Mouse (Mus musculus) ES-E14 (cell line): ENCODE data around the gene Skida1. TPM values are rescaled to one million over a fixed set of nuclear protein-coding genes. Genes with fewer than 3 reads are reported as not detected.

Experiments used
- DNase-seq: peaks from one replicate; pipeline ENCODE4 v3.0.0-alpha.2; 2013; ENCODE audit warnings: low read depth, low spot score
- H3K27ac ChIP-seq: 2 replicates; pipeline ENCODE4 v1.5.1; 2012; ENCODE audit warnings: low read depth, mild to moderate bottlenecking, low read length, moderate library complexity, mixed read lengths; ENCODE audit not compliant: poor library complexity, insufficient read depth, severe bottlenecking
- H3K36me3 ChIP-seq: 2 replicates; pipeline ENCODE4 v1.6.1; 2012; ENCODE audit warnings: mild to moderate bottlenecking, low read length, moderate library complexity, mixed read lengths; ENCODE audit not compliant: control insufficient read depth, poor library complexity, insufficient read depth, severe bottlenecking
- H3K4me1 ChIP-seq, 2 experiments: fragments of 150-350 bp in 1 of 2; sonication (generic) in 1 of 2; 2 replicates each; pipeline ENCODE4 v1.6.1; 2012; ENCODE audit warnings: low read length in 2 of 2, mild to moderate bottlenecking in 1 of 2, mixed read lengths in 1 of 2; ENCODE audit not compliant: control insufficient read depth in 2 of 2, insufficient read depth in 2 of 2, poor library complexity in 1 of 2
- H3K4me3 ChIP-seq, 2 experiments: fragments of 150-350 bp in 1 of 2; sonication (generic) in 1 of 2; 2 replicates each; pipeline ENCODE4 v1.5.1; 2012; ENCODE audit warnings: low read length in 2 of 2, low read depth in 1 of 2, mild to moderate bottlenecking in 1 of 2, mixed read lengths in 1 of 2; ENCODE audit not compliant: insufficient read depth in 1 of 2, poor library complexity in 1 of 2, severe bottlenecking in 1 of 2
- H3K9ac ChIP-seq: 2 replicates; pipeline ENCODE4 v1.6.1; 2012; ENCODE audit warnings: low read depth, mild to moderate bottlenecking, low read length, mixed read lengths; ENCODE audit not compliant: poor library complexity, insufficient read depth, severe bottlenecking
- H3K9me3 ChIP-seq: fragments of 150-350 bp; sonication (generic); 2 replicates; pipeline ENCODE4 v1.6.1; 2012; ENCODE audit warnings: low read depth, mild to moderate bottlenecking, low read length; ENCODE audit not compliant: control insufficient read depth, insufficient read depth
- CHD2 ChIP-seq: IDR thresholded peaks from 2 replicates; pipeline ENCODE4 v1.6.1; 2014; ENCODE audit warnings: mild to moderate bottlenecking, low read depth, low read length, inconsistent platforms
- HCFC1 ChIP-seq: IDR thresholded peaks from 2 replicates; pipeline ENCODE4 v1.6.1; 2012; ENCODE audit warnings: low read length, inconsistent platforms, borderline replicate concordance; ENCODE audit not compliant: insufficient read depth
- MAFK ChIP-seq: IDR thresholded peaks from 2 replicates; pipeline ENCODE4 v1.6.1; 2014; ENCODE audit warnings: mild to moderate bottlenecking, low read depth, low read length, inconsistent platforms; ENCODE audit not compliant: insufficient read depth
- ZC3H11A ChIP-seq: IDR thresholded peaks from 2 replicates; pipeline ENCODE4 v1.6.1; 2012; ENCODE audit warnings: low read depth, mild to moderate bottlenecking, inconsistent platforms, low read length, borderline replicate concordance
- ZNF384 ChIP-seq: IDR thresholded peaks from 2 replicates; pipeline ENCODE4 v1.6.1; 2012; ENCODE audit warnings: low read depth, low read length, inconsistent platforms
- in situ Hi-C, 2 experiments: fragments of 600-800 bp; cut with MboI; formaldehyde crosslinking; loops; one replicate each; pipeline ENCODE4 v1.15.1; 2025; ENCODE audit warnings: low sequenced_read_pairs in 2 of 2, inconsistent platforms in 1 of 2; ENCODE audit not compliant: unreplicated experiment in 2 of 2
- total RNA-seq: library from RNA; depleted of rRNA; stranded (reverse); fragments of 300-350 nt; gene quantifications from 2 replicates; pipeline ENCODE4 v1.2.3, GENCODE M21; 2012

The Skida1 gene
- total RNA-seq, 1 experiment: 2.6 TPM

DNA sequence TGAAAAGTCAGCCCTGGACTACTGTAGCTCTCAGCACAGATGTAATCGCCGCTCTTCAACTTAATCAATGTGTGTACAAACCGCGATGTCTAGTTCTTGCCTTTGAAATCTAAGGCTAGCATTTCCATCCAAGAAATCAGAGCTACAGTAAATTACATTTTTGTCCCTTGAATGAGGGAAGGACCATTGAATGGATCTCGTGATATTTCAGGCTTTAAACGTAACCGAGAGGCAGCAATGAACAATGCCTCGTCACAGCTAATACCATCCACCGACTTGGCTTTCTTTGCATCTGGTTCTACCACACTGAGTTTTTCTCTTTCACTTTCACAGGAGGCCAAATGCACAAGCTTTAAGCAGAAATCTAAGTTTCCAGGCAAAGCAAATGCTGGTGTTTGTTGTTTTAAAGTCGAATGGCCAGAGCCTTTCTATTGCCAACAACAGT lies 1.7 kb upstream of the Skida1 start:
- DNase-seq: no peak
- peaks cover 5% of the 10 kb centered on the region in 2 experiments; a peak in 3 of 4 replicates for H3K4me1 ChIP-seq
- no peaks in the 10 kb centered on the region for H3K36me3 ChIP-seq
- H3K9me3 ChIP-seq: no peaks in the 10 kb centered on the region
- H3K9ac ChIP-seq: no peak overlapping the region
- H3K4me3 ChIP-seq: no peak overlapping the region
- in situ Hi-C loops: no loop called here
- TF ChIP-seq CHD2 (no peak), MAFK (no peak), HCFC1 (no peak), ZNF384 (no peak), ZC3H11A (no peak)
- no peak overlapping the region for H3K27ac ChIP-seq

DNA sequence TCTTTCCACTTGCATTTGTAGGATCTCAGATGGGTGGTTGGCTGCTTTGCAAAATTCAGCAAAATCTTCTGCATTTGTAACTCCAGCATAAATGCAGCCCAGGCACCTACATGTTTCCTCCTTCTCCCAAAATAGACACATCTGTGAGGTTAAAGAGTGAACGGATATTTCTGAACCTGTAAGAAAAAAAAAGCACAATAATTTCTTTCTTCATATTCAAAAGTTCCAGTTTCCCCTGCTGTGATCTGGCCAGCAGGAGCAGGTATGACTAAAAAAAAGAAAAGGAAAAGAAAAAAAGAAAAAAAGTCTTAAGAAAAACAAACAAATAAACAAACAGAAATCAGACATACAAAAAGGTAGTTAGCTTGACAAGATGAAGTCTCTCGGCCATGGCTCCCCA lies 1.2 kb upstream of the Skida1 start:
- H3K9ac ChIP-seq: no peak overlapping the region
- DNase-seq: no peak
- in situ Hi-C loops: no loop called here
- no peak overlapping the region for H3K4me3 ChIP-seq
- no peaks in the 10 kb centered on the region for H3K36me3 ChIP-seq
- peaks cover 5% of the 10 kb centered on the region in 2 experiments; a peak in 3 of 4 replicates for H3K4me1 ChIP-seq
- H3K27ac ChIP-seq: no peak overlapping the region
- no peaks in the 10 kb centered on the region for H3K9me3 ChIP-seq
- TF ChIP-seq HCFC1 (no peak), MAFK (no peak)

DNA sequence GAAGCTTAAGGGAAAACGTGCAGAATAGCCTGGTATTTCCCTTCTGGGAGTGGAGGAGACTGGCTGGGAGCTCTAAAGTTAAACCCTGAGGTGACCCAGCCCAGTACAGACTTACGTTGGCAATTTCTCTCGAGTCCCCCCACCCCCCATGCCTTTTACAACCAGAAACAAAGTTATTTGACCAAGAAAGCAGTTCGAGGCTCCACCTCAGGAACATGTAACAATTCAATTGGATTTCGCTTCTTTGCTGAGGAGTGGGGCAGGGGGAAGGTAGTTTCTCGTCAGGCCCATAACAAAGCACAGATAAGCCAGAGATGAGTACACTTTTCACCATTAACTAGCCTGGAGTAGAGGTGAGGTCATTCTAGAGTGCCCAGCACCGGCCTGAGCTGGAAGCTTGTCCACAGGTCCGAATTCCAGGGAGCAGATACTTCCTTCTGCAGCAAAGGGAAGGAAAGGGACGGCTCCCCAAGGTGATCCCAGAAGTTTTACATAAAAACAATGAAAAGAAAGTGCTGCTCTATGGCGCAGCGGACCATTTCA lies 499 bp upstream of the Skida1 start:
- no peaks in the 10 kb centered on the region for H3K36me3 ChIP-seq
- no peak for TF ChIP-seq CHD2
- no peak for TF ChIP-seq MAFK
- TF ChIP-seq HCFC1: no peak
- no peak for TF ChIP-seq ZC3H11A
- TF ChIP-seq ZNF384: no peak
- H3K4me1 ChIP-seq: peaks cover under 1 to 5% of the 10 kb centered on the region in 2 experiments; a peak in 2 of 4 replicates
- H3K4me3 ChIP-seq: peak overlapping the region in 1 of 2 experiments; percentile 34; a peak in 2 of 4 replicates
- no peak for DNase-seq
- H3K9ac ChIP-seq: no peak overlapping the region
- H3K27ac ChIP-seq: no peak overlapping the region
- H3K9me3 ChIP-seq: no peaks in the 10 kb centered on the region
- in situ Hi-C loops: loop anchor here in 1 of 2 experiments (25.0 kb wide), 1 partner anchor 1388 kb away; the partner anchor contains the start of gene Ptf1a

DNA sequence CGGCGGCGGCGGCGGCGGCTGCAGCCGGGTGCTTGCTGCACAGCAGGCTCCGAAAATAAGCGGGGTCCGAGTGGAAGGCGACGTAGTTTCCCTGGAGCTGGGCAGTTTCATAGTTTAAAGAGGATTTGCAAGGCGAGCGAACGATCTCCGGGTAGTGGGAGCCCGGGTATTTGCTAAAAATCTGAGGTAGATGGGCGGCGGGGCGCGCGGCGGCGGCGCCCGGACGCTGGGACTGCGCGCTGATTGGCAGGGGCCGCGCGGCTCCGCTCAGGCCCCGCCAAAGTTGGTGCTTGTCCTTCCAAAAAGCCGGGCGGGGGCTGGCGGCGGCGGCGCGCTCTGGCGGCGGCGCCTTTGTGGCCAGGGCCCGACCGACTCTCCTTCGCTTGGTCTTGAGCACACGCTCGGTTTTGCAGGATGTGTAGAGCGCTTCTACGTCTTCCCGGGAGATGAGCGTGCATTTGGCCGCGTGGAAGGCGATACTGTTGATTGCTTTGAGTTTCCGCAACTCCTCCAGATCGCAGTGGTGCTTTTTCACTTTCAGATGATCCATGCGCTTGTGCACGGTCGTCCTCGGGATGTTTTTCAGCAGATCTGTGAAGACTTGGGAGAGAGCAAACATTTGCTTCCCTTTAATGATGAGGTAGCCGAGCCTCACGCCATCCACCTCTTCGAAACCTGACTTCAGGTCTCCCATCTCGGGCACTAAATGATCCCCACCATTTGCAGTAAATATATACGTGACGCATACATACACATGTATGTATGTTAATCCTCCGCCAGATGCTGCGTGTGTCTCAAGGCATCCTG lies 1.0 kb downstream of the Skida1 start:
- Histone ChIP-seq H3K4me3 (peak overlapping the region; percentile 70 to 74), H3K9me3 (no peaks in the 10 kb centered on the region), H3K9ac (peak overlapping the region; percentile 73), H3K4me1 (peaks cover 0 to 5% of the 10 kb centered on the region in 2 experiments; a peak in 2 of 4 replicates), H3K36me3 (no peaks in the 10 kb centered on the region), H3K27ac (no peak overlapping the region)
- in situ Hi-C loops: loop anchor here in 1 of 2 experiments (25.0 kb wide), 1 partner anchor 1389 kb away; the partner anchor contains the start of gene Ptf1a
- TF ChIP-seq HCFC1 (no peak), ZNF384 (no peak), ZC3H11A (no peak), CHD2 (no peak), MAFK (no peak)
- peak; percentile 59 for DNase-seq
